Mouse (Mus musculus) neutrophil, adult 65 days (primary cell): ENCODE results near the gene Fbxo22. TPM values are rescaled to one million over a fixed set of nuclear protein-coding genes. Genes with fewer than 3 reads are reported as not detected.

Source experiments
- total RNA-seq: library from RNA; stranded (reverse); gene quantifications from 2 replicates; pipeline ENCODE4 v1.2.4, GENCODE M21; 2023

Fbxo22 gene
- 33.0 and 40.6 TPM in 2 replicates for total RNA-seq

DNA sequence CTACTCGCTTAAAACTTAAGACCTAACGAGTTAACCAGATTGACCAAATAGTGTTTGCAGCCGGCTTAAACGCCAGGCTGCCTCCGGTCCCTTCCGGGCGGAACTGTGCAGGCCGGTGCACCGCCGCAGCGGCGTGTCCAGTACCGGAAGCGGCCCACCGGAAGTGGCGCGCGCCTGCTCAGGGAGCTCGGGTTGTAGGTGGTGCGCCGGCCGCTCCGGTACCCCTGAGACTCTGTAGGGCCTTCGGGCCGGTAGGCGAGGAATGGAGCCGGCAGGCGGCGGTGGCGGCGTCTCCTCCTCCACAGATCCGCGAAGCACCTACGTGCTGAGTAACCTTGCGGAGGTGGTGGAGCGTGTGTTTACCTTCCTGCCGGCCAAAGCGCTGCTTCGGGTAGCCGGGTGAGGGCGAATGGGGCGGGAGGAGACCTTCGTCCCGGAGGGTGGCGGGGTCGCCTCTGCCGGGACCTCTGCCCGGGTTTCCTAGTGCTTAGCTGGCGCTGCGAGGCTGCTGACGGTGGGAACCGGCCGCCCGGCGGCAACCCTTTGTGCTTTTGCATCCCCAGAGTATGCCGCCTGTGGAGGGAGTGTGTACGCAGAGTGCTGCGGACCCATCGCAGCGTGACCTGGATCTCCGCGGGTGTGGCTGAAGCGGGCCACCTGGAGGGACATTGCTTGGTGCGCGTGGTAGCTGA lies at the start of gene Fbxo22:
Gene Fbxo22, plus strand, starts transcription at position 136 of the 692 bp plus-strand sequence.

Other genes starting within 250 kb of the Fbxo22 start
- gene Chrna5, start 228.0 kb upstream of the Fbxo22 start, total RNA-seq, result not detected in 2 replicates
- gene Chrna3, start 182.4 kb upstream of the Fbxo22 start, total RNA-seq, result not detected in 2 replicates
- not detected in 2 replicates for gene Chrnb4, start 160.1 kb upstream of the Fbxo22 start, total RNA-seq
- 34.0 and 58.4 TPM in 2 replicates for gene Ube2q2, start 60.1 kb upstream of the Fbxo22 start, total RNA-seq
- gene Nrg4, start 117.9 kb downstream of the Fbxo22 start, total RNA-seq, result 7.2 and 13.4 TPM in 2 replicates
- gene Tmem266, start 118.0 kb downstream of the Fbxo22 start, total RNA-seq, result not detected in 2 replicates